Mouse (Mus musculus): ENCODE measurements around the gene Rpn1.

Gene Rpn1

DNA sequence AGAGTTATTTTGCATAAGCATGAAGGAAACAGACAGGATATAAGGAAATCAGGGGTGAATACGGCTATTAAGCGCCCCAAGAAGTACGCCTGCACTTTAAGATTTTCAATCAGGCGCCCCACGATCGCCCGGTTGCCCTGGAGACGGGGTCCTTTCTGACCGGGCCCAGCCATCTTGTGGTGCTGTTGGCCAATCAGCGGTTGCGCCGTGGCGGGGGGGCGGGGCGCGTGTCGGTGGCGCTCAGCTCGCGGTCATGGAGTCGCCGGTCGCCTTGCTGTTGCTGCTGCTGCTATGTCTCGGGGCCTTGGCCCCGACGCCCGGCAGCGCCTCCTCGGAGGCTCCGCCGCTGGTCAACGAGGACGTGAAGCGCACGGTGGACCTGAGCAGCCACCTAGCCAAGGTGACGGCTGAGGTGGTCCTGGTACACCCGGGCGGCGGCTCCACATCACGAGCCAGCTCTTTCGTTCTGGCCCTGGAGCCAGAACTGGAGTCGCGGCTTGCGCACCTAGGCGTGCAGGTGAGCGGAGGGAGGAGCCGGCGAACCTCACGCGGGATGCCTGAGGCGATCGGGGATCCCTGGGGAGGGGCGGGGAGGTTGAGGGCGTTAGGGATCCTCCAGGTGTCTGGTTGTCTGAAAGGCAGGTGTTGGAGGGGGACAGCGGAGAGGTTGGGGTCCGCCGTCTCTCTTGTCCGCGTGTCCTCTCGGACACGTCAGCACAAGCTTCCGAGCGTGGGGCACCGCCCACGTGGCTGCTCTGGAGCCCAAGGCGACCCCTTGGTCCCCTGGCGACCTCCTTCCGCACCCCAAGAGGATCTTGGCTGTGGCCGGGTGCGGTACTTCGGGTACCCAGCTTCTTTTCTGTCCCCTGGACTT is at the start of gene Rpn1:
TSS of gene Rpn1 (plus strand) at position 205 of the 874 bp plus-strand sequence.
- DNase-seq, result peak; percentile 96

DNA sequence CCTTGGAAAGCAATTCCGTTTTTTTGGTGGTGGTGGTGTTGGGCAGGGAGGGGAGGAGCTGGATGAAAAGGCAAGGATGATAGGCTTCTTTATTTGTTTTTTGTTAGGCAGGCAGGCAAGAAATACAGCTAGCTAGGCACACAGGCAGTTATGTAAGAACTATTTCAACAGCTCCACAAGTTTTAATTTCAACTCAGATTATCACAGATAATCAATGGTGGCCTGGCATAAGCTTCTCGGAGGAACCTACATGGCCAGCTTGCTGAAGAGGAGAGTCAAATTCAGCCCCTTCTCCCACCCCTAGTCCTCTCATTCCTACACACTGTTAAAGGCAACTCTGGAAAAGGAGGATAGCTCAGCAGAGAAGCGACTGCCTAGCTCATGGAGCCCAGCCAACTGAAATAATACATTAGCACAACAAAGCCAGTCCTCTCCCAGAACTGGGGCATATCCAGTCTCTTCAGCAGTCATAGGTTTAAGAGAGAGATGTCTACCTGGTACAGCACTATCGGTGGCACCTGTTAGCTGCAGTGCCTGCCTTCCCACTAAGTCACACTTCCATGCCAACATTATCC is 46.7 kb upstream of the Rpn1 start:
- DNase-seq, result no peak

DNA sequence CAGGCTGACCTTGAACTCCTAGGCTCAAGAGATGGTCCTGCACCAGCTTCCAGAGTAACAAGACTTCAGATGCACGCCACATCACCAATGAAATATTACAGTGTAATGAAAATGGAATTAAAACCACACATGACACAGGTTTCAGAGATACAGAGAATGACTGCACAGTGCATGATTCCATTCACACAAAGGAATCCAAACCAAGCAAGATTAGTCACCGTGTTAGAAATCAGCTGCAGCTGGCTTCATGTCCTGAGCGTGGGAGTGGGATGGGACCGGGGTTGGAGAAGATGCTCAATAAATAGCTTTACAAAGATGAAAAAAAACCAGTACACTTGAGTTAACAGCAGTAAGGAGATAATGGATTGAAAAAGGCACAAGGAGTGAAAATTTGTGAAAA is 44.9 kb upstream of the Rpn1 start:
- no peak for DNase-seq

DNA sequence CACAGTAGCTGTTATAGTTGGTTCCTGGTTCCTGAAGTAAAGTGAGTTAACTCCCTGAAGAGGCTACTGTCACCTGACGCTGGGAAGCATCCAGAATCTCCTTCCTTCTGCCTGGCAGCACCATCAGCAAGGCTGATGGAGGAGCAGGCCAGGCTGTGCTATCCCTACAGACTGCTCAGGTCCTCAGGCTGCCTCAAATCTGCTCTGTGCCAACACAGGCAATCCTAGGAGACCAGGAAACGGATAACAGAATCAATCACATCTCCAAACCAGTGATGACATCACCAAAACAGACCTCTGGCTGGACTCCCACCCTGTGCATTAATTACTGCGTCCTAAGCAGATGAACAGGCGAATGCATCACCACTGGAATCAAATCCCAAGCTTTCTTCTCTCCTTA is 43.1 kb upstream of the Rpn1 start:
- no peak for DNase-seq

DNA sequence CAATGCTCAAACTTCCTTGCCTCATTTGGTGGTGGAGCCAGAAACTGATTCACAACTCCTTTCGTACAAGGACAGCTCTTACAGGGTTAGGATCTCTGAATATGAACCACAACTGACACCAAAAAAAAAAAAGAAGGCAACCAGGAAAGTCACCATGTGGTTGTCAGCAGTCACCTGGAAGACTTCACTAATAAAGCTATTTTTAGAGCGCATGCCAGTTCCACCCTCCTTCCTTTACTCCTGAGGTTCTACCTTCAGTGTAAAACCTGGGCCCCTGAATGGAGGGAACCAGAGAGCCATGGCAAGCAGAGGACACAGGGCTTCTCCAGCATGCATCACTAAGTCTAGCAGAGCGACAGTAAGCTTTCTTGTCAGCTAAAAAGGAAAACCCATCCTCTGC is 41.9 kb upstream of the Rpn1 start:
- DNase-seq, result no peak

DNA sequence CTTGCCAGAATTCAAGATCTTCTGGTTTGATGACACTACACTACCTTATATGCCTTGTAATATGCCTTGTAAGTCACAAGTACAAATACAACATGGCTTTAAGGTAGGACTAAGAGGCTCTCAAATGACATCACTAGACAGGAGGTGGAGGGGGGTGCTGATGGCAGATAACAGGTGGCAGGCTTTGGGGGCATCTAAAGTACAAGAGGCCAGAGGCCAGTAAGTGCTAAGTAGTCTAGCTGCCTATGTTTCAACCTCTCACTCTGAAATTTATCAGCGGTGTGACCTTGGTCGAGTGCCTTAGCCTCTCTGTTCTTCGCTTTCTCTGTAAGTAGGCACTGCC is 40.1 kb upstream of the Rpn1 start:
- DNase-seq, result no peak

DNA sequence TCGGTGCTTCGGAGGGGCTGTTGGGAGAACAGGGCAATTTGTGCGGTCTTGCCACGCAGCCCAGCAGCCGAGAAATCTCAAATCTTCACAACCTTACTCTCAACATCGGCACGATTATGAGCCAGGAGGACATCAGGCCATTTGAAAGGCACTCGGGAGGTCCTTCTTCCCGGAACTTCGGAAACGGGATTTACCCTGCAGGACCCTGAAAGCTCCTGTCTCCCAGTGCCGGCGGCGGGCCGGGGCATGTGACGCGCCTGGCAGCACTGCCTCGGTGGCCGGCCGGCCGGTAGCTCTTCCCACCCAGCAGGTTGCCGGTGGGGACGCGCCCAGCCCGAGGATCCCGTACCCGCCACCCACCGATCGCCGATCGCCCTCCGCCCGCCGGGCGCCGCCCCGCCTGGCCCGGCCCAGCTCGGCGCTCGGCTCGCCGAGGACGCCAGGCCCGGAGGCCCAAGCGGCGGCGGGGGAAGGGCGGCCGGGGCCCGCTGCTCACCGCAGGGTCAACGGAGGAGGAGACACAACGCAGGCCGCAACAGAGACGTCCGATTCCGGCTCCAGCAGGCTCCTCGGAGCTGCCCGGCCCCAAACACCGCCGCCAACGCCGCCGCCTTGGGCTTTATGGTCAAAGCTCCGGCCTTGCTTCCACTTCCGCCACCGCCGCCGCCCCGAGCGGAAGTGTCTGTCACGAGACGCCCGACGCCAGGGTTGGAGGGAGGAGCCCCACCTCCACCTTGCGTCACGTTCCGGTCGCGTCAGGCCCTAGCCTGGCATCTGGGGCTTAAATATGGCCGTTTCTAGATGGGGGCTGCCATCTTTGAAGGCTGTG is 39.5 kb upstream of the Rpn1 start, which contains the start of gene Rab7:
TSS of gene Rab7 (minus strand) at position 694 of the 829 bp plus-strand sequence.
- peak; percentile 98 for DNase-seq

DNA sequence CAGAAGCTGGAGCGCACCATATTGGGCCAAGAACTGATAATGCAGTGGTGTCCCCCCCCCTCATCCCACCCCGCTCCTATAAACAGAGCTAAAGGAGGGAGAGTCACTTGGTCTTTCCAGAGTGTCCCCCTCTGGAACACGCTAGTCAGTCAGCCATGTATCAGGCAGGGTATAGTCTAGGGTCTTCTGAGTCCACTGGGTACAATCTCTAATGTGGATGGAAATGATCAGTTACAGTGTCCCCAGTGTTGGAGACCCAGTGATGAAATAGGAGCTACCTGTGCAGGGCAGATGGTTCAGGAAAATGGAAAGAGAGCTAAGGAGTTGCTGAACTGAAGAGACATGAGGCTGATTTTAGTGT is 38.9 kb upstream of the Rpn1 start:
- no peak for DNase-seq

DNA sequence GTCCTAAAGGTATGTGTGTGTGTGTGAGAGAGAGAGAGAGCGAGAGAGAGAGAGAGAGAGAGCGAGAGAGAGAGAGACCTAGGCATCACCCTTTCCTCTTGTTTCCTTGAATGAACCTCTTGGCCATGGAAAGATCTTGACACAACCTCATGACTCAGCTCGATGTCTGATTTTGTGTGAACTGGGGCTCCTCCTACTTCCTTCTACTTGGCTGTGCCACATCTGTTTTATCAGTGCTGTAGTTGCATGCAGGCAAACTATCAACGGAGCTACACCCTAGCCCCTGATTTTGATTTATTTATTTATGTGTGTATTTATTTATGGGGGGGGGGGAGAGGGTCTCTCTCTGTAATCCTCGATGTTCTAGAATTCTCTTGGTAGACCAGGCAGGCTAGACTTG is 36.4 kb upstream of the Rpn1 start:
- no peak for DNase-seq

DNA sequence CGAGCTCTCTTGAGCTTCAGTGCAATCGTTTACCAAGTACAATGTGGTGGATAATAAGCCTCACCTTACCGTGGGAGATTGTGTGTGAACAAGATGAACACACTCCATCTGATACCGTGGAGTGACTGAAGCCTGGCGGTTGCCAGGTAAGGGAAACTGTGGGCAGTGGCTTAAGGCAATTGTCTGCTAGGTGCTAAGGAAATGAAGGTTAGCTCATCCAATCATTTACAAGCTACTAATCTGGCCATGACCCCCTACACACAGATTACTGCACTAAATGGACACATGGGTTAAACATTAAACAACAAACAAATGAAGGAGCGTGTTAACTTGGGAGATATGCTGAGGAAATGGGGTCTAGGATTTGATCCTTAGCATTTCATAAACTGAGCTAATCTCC is 35.3 kb upstream of the Rpn1 start:
- no peak for DNase-seq

DNA sequence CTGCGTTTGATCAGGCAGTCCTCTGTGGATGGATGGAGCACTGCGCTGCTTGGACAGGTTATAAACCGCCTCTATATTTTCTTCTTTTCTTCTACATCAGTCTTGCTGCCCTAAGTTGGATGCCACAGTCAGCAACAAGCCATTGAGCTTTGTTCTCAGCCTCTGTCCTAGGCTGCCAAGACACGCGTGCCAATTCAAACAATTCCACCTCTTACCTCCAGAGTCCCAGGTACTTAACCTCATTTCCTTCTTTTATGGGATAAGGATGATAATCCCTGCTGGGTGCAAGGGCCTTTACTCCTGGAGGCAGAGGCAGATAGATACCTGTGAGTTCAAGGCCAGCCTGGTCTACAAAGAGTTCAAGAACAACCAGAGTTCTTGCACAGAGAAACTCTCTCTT is 33.1 kb upstream of the Rpn1 start:
- no peak for DNase-seq

DNA sequence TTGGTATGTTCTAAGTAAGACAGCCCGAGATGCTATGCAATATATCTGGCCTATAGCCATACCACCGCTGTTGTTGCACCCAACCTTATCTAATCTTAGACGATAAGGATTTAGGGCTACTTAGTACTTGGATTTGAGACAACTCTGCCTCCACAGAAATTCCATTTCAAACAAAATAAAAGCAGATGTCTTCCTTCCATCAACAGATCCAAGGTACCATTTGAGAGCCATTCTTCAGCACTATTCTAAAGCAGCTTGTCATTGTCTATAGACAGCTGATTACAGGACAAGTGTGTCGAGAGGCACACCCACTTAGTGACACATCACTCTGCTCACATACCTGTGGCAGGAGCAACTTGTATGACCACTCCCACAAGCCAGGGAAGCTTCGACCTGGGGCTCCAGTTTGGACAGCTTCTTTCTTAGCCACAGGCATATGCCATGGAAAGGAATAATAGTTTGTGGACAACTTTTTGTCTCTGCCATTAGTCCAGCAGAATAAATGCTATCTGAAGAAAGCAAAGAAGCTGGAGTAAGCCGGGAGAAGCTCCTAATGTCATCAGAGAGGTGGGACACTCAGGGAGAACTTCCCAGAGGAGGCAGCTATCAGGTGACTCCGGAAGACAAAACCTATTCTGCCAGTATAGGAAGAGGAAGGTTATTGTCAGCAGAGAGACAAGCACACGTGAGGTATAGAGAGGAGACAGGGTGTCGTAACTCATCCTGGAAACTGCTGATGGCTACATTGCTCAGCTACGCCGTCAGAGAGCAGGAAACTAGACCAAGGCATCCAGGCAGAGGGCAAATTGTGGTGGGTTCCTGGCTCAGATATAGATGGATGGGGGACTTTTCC is 30.8 kb upstream of the Rpn1 start:
- no peak for DNase-seq

DNA sequence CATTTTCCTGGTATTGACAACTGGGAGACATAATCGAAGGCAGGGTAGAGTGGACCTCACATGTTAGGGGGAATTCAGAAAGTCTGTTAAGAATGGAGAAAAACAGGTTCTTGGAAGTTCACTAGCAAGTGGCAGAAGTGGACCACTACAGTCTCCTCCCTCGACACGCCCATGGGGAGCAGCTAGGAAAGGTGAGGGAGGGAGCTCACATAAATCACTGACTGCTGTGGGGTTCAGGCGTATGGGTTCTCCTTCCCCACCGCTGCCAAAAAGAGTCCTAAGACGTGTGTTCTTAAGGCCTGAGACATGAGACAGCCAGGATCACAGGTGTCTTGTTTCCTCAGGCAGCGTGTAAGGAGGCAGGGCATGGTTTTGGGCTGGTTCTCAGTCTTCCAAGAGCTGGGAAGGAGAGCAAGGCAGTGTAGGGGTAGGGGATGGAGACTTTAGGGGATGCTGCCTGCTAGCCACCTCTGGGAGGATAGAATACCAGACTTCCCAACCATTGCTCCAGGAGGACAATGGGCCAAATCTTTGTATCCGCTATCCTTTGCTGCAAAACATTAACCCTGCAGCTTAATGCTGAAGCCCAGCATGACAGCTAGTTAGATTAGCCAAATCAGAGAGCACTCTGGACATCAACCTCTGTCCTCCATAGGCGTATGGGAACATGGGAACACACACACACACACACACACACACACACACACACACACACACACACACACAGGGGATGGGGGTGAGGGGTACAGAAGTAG is 30.0 kb upstream of the Rpn1 start:
- DNase-seq, result no peak

DNA sequence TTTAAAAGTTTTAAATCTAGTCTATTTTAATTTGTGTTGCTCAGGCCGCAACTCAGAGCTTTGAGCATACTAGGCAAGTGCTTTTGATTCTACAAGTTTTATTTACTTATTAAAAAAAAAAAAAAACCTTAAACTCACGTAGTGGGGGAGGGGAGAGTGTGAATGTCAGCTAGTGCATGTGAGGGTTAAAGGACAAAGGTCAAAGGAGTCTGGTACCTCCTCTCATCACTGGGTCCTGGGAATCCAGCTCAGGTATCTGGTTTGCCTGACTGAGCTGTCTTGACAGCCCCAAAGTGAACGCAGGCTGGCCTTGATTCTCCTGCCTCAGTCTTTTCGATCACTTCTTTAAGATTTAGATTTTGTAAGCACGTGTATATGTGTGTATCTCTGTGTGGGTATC is 28.6 kb upstream of the Rpn1 start:
- DNase-seq, result no peak

DNA sequence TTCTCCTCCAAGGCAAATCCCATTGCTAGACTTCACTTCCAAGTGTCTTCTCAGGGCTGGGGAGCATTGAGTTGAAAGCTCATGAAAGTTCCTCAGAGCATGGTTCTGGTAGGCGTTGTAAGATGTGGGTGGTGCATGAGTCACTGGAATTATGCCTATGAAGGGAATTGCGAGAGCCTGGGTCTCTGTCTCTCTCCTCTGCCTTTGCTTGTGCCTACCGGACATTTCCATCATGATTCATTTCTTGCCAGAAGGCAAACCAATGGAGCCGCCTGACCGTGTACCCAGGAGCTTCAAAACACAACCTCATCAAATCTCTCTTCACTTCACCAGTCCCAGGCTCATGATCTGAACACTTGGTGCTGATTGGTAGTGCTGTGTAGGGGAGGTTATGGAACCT is 27.4 kb upstream of the Rpn1 start:
- no peak for DNase-seq

DNA sequence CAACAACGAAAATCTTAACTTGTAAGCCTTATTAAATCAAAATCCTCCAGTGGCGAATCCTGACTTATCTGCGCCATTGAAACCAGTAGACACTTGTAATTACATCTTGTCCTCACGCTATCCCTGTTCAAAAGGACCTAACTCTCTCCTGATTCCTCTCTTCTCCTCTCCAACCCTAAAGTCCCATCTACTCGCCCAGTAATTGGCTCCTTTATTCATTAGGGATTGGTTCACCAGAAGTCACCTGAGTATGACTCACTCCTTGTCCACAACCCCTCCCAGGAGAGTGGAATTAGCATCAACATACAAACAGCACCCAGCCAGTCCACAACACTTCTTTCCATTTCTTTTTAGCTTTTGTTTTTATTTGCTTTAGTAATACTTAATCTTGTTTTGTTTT is 24.4 kb upstream of the Rpn1 start:
- no peak for DNase-seq

DNA sequence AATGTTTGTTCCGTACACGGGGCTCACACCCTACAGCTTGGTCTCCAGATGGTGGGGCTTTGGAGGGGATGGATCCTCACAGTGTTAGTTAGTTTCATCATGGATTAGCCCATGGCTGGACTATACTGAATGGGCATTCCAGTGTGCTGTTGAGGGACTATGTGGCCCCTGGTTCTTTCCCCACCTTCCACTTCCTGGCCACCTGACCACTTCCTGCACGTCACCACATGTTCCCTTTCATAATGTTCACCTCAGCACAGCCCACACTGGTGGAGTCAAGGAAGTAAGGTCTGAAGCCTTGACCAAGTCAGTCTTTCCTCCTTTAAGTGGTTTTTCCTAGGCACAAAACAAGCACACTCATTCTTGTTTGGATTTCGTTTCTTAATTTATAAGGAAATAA is 23.7 kb upstream of the Rpn1 start:
- DNase-seq, result no peak

DNA sequence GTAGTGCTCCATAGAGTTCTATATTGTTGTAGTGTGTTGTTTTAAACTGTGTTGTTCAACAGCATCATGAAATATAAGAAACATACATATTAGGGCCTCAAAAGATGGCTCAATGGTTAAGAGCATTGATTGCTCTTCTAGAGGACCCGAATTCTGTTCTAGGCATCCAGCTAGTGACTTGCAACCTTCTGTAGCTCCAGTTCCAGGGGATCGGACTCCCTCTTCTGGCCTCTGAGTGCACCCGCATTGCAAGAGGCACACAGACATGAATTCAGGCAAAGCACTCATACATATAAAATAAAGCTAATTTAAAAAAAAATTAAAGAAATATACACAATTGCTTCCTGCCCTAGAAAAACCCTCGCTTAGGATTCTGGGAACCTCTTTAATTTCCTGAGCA is 22.9 kb upstream of the Rpn1 start:
- DNase-seq, result no peak

DNA sequence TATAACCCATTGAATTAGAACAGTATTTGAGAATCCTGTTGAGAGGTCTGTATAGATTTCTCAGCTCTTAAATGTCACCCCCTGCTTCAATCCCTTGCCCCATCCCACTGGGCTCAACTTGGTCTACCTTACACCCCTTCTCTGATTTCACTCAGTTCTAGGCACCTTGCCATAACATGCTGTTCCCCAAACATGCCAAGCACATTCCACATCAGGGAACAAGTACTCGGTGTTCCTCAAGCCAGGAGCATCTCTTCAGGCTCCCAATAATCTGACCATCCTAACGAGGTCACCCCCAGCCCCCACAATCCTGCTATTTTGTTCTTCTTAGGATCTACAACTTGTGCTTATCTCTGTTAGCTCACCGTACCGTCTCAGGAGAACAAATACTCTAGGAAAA is 21.9 kb upstream of the Rpn1 start:
- no peak for DNase-seq

DNA sequence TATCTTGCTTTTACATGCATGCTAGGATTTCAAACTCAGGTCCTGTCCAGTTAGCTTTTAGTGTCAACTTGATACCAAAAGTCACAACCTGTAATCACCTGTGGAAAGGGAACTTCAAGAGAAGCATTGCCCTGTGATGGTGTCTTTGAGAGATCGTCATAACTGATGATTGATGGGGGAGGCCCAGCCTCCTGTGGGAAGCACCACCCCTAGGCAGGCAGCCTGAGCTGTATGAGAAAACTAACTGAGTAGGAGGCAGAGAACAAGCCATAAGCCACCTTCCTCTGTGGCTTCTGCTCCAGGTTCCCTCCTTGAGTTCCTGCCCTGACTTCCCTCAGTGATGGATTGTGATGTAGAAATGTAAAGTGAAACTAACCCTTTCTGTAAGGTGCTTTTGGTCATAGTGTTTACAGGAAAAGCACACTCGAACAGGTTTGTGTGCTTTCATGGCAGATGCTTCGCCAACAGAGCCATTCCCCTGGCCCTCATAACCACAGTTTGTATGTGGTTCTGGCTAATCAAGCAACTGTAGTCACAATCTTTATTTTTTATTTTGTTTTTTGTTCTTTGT is 20.1 kb upstream of the Rpn1 start:
- DNase-seq, result no peak

DNA sequence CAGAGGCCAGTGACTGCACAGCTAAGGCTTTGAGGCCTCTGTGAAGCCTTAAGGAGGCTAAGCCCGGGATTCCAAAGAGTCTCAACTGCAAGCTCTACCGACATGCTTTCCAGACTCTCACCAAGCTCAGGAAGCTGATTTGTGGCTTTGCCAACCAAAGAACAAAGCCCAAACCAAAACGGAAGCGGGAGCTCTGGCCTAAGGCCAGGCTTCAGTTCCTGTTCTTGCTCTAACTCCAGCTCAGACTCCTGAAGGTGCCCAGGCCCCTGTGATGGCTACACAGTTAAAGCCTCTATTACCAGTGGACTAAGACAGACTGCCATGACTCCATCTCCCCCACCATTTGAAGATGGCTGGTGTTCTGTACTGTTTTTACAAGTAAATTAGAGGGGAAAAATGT is 19.2 kb upstream of the Rpn1 start:
- no peak for DNase-seq

DNA sequence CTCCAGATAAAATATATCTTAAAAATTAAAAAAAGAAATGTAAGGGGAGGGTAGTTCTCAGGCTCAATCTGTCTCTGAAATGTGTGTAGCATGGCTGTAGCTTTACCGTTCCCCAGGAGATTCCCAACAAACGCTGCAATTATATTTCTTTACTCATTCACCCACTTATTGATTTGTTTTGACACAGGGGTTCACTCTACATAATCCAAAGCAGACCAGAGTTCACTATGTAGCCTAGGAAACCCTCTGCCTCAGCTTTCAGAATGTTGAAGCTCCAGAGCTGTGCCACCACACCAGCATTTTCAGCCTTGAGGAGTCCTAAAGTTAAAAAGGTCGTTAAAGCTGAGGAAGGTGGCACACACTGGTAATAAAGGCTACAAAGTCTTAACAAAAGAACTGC is 18.3 kb upstream of the Rpn1 start:
- DNase-seq, result no peak

All from retina, postnatal 1 day (tissue).